Mouse (Mus musculus): ENCODE results near the gene Nup210l.

- TF ChIP-seq CTCF (IDR thresholded peaks at IDR 0.05; ENCODE audit: control insufficient read depth, insufficient read depth, insufficient read length) (no peak), MAX (IDR thresholded peaks at IDR 0.05) (no peak), MYOD1 (IDR thresholded peaks at IDR 0.05; ENCODE audit: control insufficient read depth, insufficient read length, low read depth) (no peak), MYOG (IDR thresholded peaks at IDR 0.05; ENCODE audit: control insufficient read depth, extremely low read depth, insufficient read length) (no peak)
These were observed 112.0 kb downstream of the Nup210l start for GRCm38 (mm10) chr3:90215825-90216380.

Data from C2C12 (cell line).